Mouse (Mus musculus): ENCODE data around the gene Kcne1. TPM values are rescaled to one million over a fixed set of nuclear protein-coding genes. Genes with fewer than 3 reads are reported as not detected.

Kcne1 gene
- total and polyA plus RNA-seq, 3 experiments = not detected

GRCm38 (mm10) chr16:92340612-92341511 lies 18.4 kb downstream of the Kcne1 start (continued):
- peak; percentile 77 to 84 (median 80) for TF ChIP-seq CTCF (IDR thresholded peaks at IDR 0.05 in 2 of 3, conservative IDR thresholded peaks at IDR 0.05 in 1 of 3; ENCODE audit: control insufficient read depth in 1 of 3, insufficient read depth in 1 of 3, low read depth in 2 of 3, low read length in 3 of 3, poor library complexity in 1 of 3, severe bottlenecking in 1 of 3)
- no peak for TF ChIP-seq CHD2 (IDR thresholded peaks at IDR 0.05; ENCODE audit: low read length)
- peak; percentile 67 for TF ChIP-seq MXI1 (IDR thresholded peaks at IDR 0.05; ENCODE audit: low read depth, low read length)
- peak; percentile 77 for TF ChIP-seq NRF1 (IDR thresholded peaks at IDR 0.05; ENCODE audit: insufficient read depth, low read depth, low read length, poor library complexity, severe bottlenecking)
- no peak for TF ChIP-seq USF1 (IDR thresholded peaks at IDR 0.05; ENCODE audit: low read depth, low read length)
- TF ChIP-seq MAX (IDR thresholded peaks at IDR 0.05; ENCODE audit: low read length) = no peak
- no peak for TF ChIP-seq CHD1 (IDR thresholded peaks at IDR 0.05; ENCODE audit: low read depth, low read length)
- no peak for TF ChIP-seq POLR2A (IDR thresholded peaks at IDR 0.05; ENCODE audit: control insufficient read depth in 1 of 2, insufficient read depth in 1 of 2, low read depth in 1 of 2, low read length in 2 of 2, poor library complexity in 1 of 2)
- peak; percentile 66 for TF ChIP-seq TAL1 (IDR thresholded peaks at IDR 0.05; ENCODE audit: low read length)
- TF ChIP-seq MAZ (IDR thresholded peaks at IDR 0.05; ENCODE audit: low read depth, low read length) = no peak
- no peak for TF ChIP-seq UBTF (IDR thresholded peaks at IDR 0.05; ENCODE audit: borderline replicate concordance, insufficient read depth, low read depth, low read length)
- TF ChIP-seq JUND (IDR thresholded peaks at IDR 0.05; ENCODE audit: low read depth, low read length) = no peak
- no peak for TF ChIP-seq USF2 (IDR thresholded peaks at IDR 0.05; ENCODE audit: borderline replicate concordance in 1 of 2, insufficient read depth in 1 of 2, low read depth in 1 of 2, low read length in 2 of 2)

DNA sequence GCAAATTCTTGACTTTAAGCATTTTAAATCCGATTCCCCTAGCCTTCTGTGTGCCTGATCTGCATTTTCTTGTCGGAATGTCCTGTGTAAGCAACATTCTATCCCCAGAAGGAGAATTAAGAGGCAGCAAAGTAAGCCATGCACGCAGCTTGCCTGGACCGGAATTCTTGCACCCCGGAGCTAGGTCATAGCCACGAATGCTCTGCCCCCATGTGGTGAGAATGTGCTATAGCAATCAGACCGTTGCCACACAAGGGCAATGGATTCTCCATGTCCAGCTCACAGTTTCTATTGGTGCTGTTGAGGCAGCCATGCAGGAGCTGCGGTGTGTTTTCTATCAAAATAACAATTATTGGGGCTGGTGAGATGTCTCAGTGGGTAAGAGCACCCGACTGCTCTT lies 23.0 kb downstream of the Kcne1 start:
- no peak overlapping the region for H3K9ac ChIP-seq (ENCODE audit: control insufficient read depth, low read depth, low read length, poor library complexity, severe bottlenecking)
- H3K79me2 ChIP-seq (ENCODE audit: control insufficient read depth, insufficient read depth, low read length, poor library complexity) = no peaks in the 10 kb centered on the region
- TF ChIP-seq CTCF (IDR thresholded peaks at IDR 0.05 in 2 of 3, conservative IDR thresholded peaks at IDR 0.05 in 1 of 3; ENCODE audit: control insufficient read depth in 1 of 3, insufficient read depth in 1 of 3, low read depth in 2 of 3, low read length in 3 of 3, poor library complexity in 1 of 3, severe bottlenecking in 1 of 3) = peak; percentile 76 to 90 (median 77)
- peak; percentile 55 for TF ChIP-seq RAD21 (IDR thresholded peaks at IDR 0.05; ENCODE audit: low read depth, low read length)
- peak; percentile 21; the same call in 1 of the 2 replicates for TF ChIP-seq ZC3H11A (IDR thresholded peaks at IDR 0.05; ENCODE audit: low read depth, low read length)
- no peak for TF ChIP-seq POLR2AphosphoS2 (IDR thresholded peaks at IDR 0.05; ENCODE audit: low read length)
- peak; percentile 68 for TF ChIP-seq SMC3 (IDR thresholded peaks at IDR 0.05; ENCODE audit: low read depth, low read length)
- no peak overlapping the region for H3K27ac ChIP-seq (ENCODE audit: control insufficient read depth, low read depth, low read length)
- H3K36me3 ChIP-seq (ENCODE audit: control insufficient read depth in 1 of 2, insufficient read depth in 2 of 2, low read length in 2 of 2) = no peaks in the 10 kb centered on the region
- H3K4me1 ChIP-seq (ENCODE audit: control insufficient read depth in 1 of 2, insufficient read depth in 2 of 2, low read length in 2 of 2) = no peaks in the 10 kb centered on the region
- H3K4me3 ChIP-seq (ENCODE audit: control insufficient read depth in 1 of 2, insufficient read depth in 1 of 2, low read depth in 2 of 2, low read length in 2 of 2) = no peak overlapping the region
- no peaks in the 10 kb centered on the region for H3K9me3 ChIP-seq (replicated peaks; ENCODE audit: insufficient read depth, low read length)
- peak; percentile 73 for DNase-seq (ENCODE audit: low read depth, low spot score)
- no peaks in the 10 kb centered on the region; a peak in 2 of 4 replicates for H3K27me3 ChIP-seq (ENCODE audit: control insufficient read depth in 1 of 2, insufficient read depth in 2 of 2, low read length in 2 of 2)
